ENCODE assay signal across 25 mouse cellular contexts in genomic region chr10:39260061-39260460, GRCm38 (mm10).
"Had no signal": no experiment of that assay in that cellular context is flagged by ENCODE, and none has a peak within 500 bp of the region (broad histone marks: within the 10 kb centered on the region; RNA-seq: fewer than 3 reads in every experiment).

No protein-coding gene starts in this region.

- H3K36me3 ChIP-seq: heart, embryonic 13.5 days; heart, embryonic 15.5 days; hindbrain, embryonic 13.5 days; hindbrain, embryonic 15.5 days; kidney, embryonic 15.5 days; limb, embryonic 13.5 days; limb, embryonic 15.5 days had no signal

- DNase-seq: forebrain, postnatal 0 days; gastrocnemius, postnatal 14 days; gastrocnemius, postnatal 36 days; heart, adult 18-20 months; heart, postnatal 14 days; kidney, adult 11 months; kidney, adult 2 months; kidney, adult 9 months; kidney, postnatal 14 days; kidney, postnatal 36 days; layer of hippocampus, adult 9-11 months; layer of hippocampus, postnatal 36 days; left cerebral cortex, postnatal 4 days had no signal

- H3K4me3 ChIP-seq: heart, embryonic 13.5 days; heart, embryonic 15.5 days; hindbrain, embryonic 13.5 days; hindbrain, embryonic 15.5 days; kidney, embryonic 15.5 days; limb, embryonic 13.5 days; limb, embryonic 15.5 days had no signal

- ATAC-seq: intestine, embryonic 16.5 days had no signal

- H3K4me2 ChIP-seq: heart, embryonic 11.5 days; heart, embryonic 13.5 days; heart, embryonic 15.5 days; hindbrain, embryonic 13.5 days; hindbrain, embryonic 15.5 days; kidney, embryonic 15.5 days; limb, embryonic 13.5 days; limb, embryonic 15.5 days; liver, embryonic 11.5 days had no signal

- H3K27ac ChIP-seq: heart, embryonic 13.5 days; heart, embryonic 15.5 days; hindbrain, embryonic 13.5 days; hindbrain, embryonic 15.5 days; hindbrain, postnatal 0 days; kidney, embryonic 15.5 days; kidney, postnatal 0 days; limb, embryonic 13.5 days; limb, embryonic 15.5 days had no signal

- H3K27me3 ChIP-seq: heart, embryonic 13.5 days; heart, embryonic 15.5 days; hindbrain, embryonic 15.5 days; kidney, embryonic 15.5 days; limb, embryonic 13.5 days; limb, embryonic 15.5 days had no signal

- H3K9ac ChIP-seq: forebrain, postnatal 0 days; heart, embryonic 13.5 days; heart, embryonic 15.5 days; hindbrain, embryonic 13.5 days; hindbrain, embryonic 15.5 days; kidney, embryonic 15.5 days; limb, embryonic 13.5 days; limb, embryonic 15.5 days had no signal

- H3K9me3 ChIP-seq: heart, embryonic 13.5 days; heart, embryonic 15.5 days; hindbrain, embryonic 13.5 days; hindbrain, embryonic 15.5 days; kidney, embryonic 15.5 days; limb, embryonic 13.5 days; limb, embryonic 15.5 days had no signal
